Mouse (Mus musculus) megakaryocyte, embryonic 14.5 days (primary cell): Measurements from ENCODE around the gene Osbpl3.

Source experiments
- FLI1 ChIP-seq: IDR thresholded peaks from 2 replicates; pipeline ENCODE4 v1.6.1; 2012; ENCODE audit warnings: low read length, inconsistent platforms, mixed read lengths
- GATA1 ChIP-seq: IDR thresholded peaks from 3 replicates; pipeline ENCODE4 v1.6.1; 2012; ENCODE audit warnings: mixed read lengths, low read length, inconsistent platforms, borderline replicate concordance

- no peak for TF ChIP-seq GATA1
- no peak for TF ChIP-seq FLI1
Observed at GRCm38 (mm10) chr6:50437815-50438214, 18.2 kb downstream of the Osbpl3 start.
